Mouse (Mus musculus) testis, adult 2 months (tissue): ENCODE measurements around the gene Ruvbl2.
"Not testable (repeated sequence)": the region's sequence is repeated elsewhere in the genome, so short reads cannot be mapped to it uniquely, and the experiment has no call there.

Experiments
- CTCF ChIP-seq: fragments of 200-500 bp; IDR thresholded peaks from 2 replicates; pipeline ENCODE4 v1.5.1; 2012; ENCODE audit warnings: low read depth, mild to moderate bottlenecking, inconsistent platforms, low read length, moderate library complexity; ENCODE audit not compliant: control insufficient read depth, insufficient read depth, insufficient replicate concordance
- POLR2A ChIP-seq: fragments of 200-500 bp; IDR thresholded peaks from 2 replicates; pipeline ENCODE4 v1.6.1; 2012; ENCODE audit warnings: low read depth, mild to moderate bottlenecking, inconsistent platforms, low read length, moderate library complexity; ENCODE audit not compliant: control insufficient read depth

DNA sequence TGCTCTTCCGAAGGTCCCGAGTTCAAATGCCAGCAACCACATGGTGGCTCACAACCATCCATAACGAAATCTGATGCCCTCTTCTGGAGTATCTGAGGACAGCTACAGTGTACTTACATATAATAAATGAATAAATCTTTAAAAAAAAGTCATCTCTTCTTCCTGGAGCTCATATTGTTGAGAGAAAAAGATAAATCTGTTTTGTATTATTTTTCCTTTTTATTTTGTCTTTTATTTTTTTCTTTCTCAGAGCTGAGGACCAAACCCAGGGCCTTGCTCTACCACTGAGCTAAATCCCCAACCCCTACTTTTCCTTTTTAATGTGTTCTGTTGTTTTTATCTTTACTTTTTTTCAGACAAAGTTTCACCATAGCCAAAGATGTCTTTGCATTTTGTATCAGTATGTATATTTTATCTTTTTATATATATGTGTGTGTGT, 41.5 kb downstream of the Ruvbl2 start:
- TF ChIP-seq CTCF, POLR2A: not testable (repeated sequence)
